Mouse (Mus musculus) urinary bladder, postnatal 36 days (tissue): ENCODE measurements around the gene Lmod2.

ENCODE experiments used
- DNase-seq, 2 experiments: peaks; one replicate each; pipeline ENCODE4 v3.0.0; 2022; ENCODE audit warnings: low spot score in 2 of 2, mixed read lengths in 1 of 2

Lmod2 gene

DNA sequence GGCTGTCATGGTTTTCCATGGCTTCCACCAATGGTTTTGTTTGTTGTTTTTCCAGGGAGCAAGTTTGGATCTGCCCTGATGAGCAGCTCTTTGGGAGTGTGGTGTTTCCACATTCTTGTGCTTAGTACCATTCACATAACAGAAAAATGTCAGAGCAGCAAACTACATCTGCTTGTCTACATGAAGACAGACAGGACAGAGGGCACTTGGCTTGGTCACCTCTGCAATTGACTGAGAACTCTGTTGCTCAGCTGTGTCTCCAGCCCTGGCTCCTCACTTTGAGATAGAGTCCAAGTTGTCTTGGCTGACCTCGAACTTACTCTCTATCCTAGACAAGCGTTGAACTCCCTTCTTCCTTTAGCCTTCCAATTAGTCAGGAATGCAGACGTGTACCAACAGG lies 4.8 kb downstream of the Lmod2 start:
- no peak for DNase-seq

GRCm38 (mm10) chr6:24602993-24603392 lies 5.4 kb downstream of the Lmod2 start:
- DNase-seq = no peak

DNA sequence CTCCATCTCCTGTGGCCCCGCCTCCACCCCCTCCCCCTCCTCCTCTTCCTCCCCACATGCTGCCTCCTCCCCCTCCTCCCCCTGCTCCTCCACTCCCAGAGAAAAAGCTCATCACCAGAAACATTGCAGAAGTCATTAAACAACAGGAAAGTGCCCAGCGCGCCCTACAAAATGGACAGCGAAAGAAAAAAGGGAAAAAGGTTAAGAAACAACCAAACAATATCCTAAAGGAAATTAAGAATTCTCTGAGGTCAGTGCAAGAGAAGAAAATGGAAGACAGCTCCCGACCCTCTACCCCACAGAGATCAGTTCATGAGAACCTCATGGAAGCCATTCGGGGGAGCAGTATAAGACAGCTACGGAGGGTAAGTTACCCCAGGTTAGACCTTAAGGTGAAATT lies 6.7 kb downstream of the Lmod2 start:
- DNase-seq = no peak

DNA sequence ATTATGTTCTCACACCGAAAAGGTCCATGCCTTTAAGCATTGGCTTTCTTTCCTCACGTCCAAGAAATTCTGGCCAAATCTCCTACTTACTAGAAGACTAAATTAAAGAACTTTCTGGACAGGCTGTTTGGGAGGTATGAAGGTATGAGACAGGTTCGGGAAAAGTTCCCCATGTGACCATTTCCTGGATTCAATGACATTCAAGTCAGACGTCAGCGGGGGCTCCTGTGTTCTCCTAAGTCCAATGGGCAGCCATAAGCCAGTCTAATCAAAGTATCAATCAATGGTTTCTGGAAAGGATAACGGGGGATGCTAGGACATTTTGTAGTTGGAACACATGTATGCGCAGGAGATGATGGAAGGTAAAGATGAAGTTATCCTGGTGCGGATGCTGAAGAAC lies 8.1 kb downstream of the Lmod2 start:
- DNase-seq = no peak

DNA sequence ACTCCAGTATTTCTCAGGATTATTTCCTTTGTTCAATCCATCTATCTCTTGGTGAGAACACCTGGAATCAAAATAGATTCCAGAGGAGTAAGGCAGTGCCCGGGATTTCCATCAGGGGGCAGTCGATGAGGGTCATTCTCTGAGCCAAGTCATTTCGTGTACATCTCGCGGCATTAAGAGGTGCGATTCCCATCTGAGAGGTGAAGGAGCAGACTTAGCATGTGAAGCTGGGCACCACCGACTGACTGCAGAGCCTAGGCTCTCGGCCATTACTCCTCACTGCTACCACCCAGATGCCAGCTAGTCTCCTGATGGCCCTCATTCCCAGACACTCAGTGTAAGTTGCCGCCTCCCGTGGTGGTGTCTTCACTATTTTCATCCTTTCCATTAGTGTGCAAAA lies 8.9 kb downstream of the Lmod2 start:
- DNase-seq = no peak

DNA sequence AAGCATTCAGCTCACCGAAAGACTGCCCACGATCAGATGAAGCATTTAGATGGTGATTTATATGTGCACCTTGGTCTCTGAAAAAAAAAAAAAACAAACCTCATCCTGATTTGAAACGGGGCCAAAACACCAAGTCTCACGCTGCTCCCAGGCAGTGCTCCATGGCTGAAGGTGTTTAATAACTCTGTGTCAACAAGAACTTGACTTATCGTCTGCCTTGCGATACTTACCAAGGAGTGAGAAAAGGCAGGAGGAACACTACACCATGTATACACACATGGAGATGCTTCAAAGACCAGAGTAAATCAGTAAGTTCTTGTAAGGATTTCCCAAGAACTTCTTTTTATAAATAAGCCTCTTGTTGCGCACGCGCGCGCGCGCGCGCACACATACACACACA lies 10.0 kb downstream of the Lmod2 start:
- DNase-seq = no peak

DNA sequence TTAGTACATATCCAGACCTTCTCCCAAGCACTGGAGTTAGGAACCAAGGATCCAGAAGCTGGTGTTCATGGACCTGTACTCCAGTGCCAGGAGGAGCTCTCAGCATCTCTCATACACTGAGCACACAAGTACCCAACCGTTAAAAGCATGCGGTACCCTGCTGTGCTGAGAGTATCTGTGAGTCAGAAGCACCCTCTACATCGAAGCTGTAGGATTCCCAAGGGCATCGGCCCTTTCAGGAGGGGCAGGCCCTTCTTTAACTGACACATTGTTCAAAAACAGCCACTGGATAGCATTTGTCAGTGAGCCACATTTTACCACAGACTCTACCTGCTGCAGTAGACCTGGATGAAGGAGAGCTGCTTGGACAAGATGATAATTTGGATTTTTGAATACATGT lies 10.6 kb downstream of the Lmod2 start:
- no peak for DNase-seq

DNA sequence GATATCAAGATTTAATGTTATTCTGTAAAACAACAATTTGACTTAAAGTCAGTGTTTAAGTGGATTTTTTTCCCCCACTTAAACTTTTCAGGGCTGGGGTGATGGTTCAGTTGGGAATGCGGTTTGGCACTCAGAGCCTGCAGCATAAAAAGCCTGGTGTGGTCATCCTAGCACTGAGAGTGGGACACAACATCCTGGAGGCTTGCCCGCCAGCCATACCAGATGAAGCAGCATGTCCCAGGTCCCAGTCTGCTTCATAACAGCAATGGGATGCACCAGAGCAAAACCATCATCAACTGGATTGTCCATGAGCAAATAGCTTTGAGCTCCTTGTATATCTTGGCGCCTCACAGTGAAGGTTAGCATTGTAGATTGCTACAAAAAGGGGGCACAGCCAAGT lies 11.1 kb downstream of the Lmod2 start:
- no peak for DNase-seq

- no peak for DNase-seq
These were observed 12.0 kb downstream of the Lmod2 start for GRCm38 (mm10) chr6:24609531-24609930.

- DNase-seq = no peak
These were observed 12.8 kb downstream of the Lmod2 start for GRCm38 (mm10) chr6:24610358-24610757.

GRCm38 (mm10) chr6:24612074-24612755 lies 14.7 kb downstream of the Lmod2 start:
- no peak for DNase-seq

DNA sequence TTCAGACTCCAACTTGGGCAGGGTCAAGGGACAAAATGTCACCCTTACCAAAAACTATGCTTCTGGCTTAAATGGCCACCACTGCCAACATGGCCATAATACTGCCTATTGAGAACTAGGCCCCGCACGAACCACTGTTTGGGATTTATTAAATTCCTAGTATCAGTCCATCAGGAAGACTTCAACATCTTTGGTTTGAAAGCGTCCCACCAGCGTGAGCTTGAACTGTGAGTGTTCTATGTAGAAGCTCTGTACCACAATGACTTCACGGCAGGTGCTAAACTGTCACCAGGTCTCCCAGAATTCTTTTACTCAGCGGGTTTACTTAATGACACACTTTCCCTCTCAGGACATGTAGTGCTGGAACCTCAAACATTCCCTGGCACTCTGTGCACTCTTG lies 15.8 kb downstream of the Lmod2 start:
- DNase-seq = no peak

DNA sequence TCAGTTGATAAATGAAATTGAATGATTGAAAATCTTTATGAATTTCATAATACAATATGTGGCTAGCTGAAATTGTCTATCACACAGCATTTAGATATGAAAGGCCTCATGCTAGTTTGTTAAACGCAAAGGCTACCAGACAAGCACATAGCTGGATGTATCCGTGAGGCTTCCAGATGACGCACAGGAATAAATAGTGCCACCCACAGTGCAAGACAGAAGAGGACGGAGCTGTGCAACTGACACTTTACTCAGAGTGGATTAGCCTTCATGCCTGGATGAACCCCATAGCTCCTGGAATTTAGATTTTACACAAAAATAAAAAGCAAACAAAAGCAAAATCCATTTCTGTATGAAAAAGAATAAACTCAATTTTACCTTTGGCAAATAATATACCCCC lies 16.4 kb downstream of the Lmod2 start:
- no peak for DNase-seq

GRCm38 (mm10) chr6:24616746-24617145 lies 19.2 kb downstream of the Lmod2 start:
- DNase-seq = no peak

DNA sequence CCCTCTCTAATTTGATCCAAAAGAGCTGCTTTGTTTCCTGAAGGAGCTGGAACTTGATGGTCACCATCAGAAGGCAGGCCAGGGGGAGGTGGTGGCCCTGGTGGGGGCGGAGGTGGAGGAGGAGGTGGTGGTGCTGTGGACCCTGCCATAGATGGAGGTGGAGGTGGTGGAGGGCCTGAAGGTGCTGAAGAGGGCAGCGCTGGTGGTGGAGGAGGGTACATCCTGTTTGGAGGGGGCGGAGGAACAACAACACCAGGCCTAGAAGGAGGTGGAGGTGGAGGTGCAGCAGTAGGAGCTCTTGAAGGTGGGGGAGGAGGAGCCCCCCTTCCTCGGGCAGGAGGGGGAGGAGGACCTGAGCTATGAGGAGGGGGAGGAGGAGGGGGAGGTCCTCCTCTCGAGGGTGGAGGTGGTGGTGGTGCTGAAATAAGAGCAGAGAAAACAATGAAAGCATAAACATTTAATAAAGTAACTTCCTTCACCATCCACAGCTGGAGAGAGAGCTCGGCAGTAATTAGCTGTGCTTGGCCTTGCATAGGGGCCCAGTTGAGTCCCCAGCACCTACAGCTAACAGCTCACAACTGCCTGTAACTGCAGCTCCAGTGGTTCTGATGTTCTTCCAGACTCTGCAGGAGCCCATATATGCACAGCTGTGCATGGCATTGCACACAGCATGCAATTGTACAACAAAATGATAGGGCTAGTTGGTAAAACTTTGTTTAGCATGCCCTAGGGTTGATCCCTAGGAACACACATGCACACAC lies 21.9 kb downstream of the Lmod2 start:
- DNase-seq = no peak

DNA sequence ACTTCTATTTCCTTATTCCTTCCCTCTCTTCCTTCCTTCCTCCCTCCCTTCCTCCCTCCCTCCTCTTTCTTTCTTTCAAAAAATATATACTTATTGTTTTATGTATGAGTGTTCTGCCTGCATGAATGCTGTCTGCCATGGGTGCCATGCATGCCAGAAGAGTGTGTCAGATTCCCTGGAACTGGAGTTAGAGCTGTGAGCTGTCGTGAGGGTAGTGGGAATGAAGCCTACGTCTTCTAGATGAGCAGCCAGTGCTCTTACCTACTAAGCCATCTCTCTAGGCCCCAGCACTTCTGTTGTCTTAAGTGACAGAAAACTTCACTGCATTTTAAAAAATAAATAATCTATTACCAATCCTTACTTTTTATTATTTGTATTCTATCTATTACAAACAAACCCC lies 23.4 kb downstream of the Lmod2 start:
- no peak for DNase-seq

DNA sequence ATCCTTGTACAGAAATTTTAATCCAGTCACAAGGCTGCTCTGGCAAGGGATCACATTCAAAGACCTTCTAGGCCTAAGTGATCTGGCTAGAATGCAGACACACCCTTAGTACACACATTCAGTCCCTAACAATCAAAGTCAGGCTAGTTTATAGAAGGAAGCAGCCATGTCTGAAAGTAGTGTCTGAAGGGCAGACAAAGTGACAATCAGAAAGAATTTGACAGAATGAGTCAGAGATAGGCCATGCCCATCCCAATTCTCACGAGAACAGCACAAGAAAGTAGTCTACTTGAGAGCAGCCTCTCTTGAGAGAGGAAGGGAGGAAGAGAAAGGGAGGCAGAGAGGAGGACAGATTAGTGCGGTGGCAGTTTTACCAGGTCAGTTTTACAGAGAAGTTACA lies 24.5 kb downstream of the Lmod2 start:
- DNase-seq = no peak

GRCm38 (mm10) chr6:24627586-24628030 lies 30.0 kb downstream of the Lmod2 start:
- DNase-seq = no peak

GRCm38 (mm10) chr6:24628499-24628898 lies 30.9 kb downstream of the Lmod2 start:
- DNase-seq = no peak

- DNase-seq = peak; percentile 21 to 39
These were observed 34.5 kb downstream of the Lmod2 start for GRCm38 (mm10) chr6:24632061-24632460.

GRCm38 (mm10) chr6:24634065-24634464 lies 36.5 kb downstream of the Lmod2 start:
- DNase-seq = no peak

DNA sequence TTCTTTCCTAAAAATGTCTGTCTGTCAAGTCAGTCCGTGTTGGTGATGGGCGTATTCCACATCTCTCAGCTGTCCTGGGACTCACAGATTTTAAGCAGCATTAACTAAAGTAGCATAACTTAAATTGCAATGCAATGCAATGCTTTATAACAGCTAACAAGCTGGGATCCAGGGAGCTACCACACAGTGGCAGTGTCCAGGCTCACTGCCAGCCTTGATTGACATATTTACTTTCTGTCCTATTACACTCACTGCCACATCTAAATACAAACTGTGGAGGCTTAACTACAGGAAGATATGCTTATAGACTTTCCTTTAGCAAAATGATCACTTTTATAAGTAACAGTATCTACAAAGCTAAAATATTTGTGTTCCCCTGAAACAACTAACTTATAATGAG lies 38.3 kb downstream of the Lmod2 start:
- no peak for DNase-seq

- DNase-seq = no peak
These were observed 43.7 kb downstream of the Lmod2 start for GRCm38 (mm10) chr6:24641286-24641685.
